8 mouse cellular contexts compared by ENCODE assay signal in the genomic region with DNA sequence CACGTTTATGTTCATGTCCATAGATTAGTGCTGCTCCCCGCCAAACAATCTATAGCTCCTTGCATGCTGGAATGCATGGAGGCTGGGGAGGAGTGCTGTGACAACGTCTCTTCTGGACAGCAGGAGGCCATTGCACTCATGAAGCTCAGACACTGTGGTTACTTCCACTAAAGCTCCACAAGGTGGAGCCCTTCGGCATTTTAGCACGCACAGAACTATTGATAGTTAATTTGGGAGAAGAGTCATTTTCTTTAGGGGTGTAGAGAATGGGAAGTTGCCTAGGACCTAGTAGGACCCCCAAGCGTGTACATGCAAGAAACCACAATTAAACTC. TPM values are rescaled to one million over a fixed set of nuclear protein-coding genes. Genes with fewer than 3 reads are reported as not detected.
DNase-seq lines count a peak whose midpoint lies in the region; ATAC-seq and TF ChIP-seq lines count a peak whose summit lies in the region.

No protein-coding gene starts in this region.

- H3K9me3 ChIP-seq in liver, embryonic 12.5 days (replicated peaks): no peaks in the 10 kb centered on the region
- no peaks in the 10 kb centered on the region for H3K9me3 ChIP-seq in embryonic facial prominence, embryonic 14.5 days (ENCODE audit: control insufficient read depth, low read length)
- no peaks in the 10 kb centered on the region for H3K9me3 ChIP-seq in hindbrain, embryonic 11.5 days (ENCODE audit: control insufficient read depth, low read length)
- no peaks in the 10 kb centered on the region for H3K9me3 ChIP-seq in limb, embryonic 10.5 days (replicated peaks)
- H3K9me3 ChIP-seq in neural tube, embryonic 11.5 days (ENCODE audit: control insufficient read depth, low read length): no peaks in the 10 kb centered on the region

- TF ChIP-seq POLR2A in liver, adult 2 months (IDR thresholded peaks at IDR 0.05; ENCODE audit: extremely low read depth, insufficient read depth, low read length): no peak

- H3K79me2 ChIP-seq in liver, adult 2 months (ENCODE audit: control insufficient read depth, insufficient read depth, low read length): no peaks in the 10 kb centered on the region

- TF ChIP-seq CTCF in liver, adult 2 months (IDR thresholded peaks at IDR 0.05; ENCODE audit: low read depth, low read length): peak; percentile 58

- no peak for ATAC-seq in liver, embryonic 12.5 days
- peak; percentile 67; the same call in 1 of the 2 replicates for ATAC-seq in embryonic facial prominence, embryonic 14.5 days (ENCODE audit: low read depth)
- peak; percentile 54; the same call in 1 of the 2 replicates for ATAC-seq in hindbrain, embryonic 11.5 days (ENCODE audit: low FRiP score)
- ATAC-seq in neural tube, embryonic 11.5 days (ENCODE audit: insufficient read depth, low FRiP score, low TSS enrichment): 0 out of 2 replicates have a peak, but pooled peaks have one; percentile 27

- WGBS in liver, adult 2 months: 2% methylated on average over 6 of the region's 6 CpGs
- WGBS in liver, embryonic 12.5 days (ENCODE audit: insufficient replicate concordance): 0% methylated on average over 6 of the region's 6 CpGs
- WGBS in embryonic facial prominence, embryonic 14.5 days: under 1% methylated on average over 6 of the region's 6 CpGs
- WGBS in hindbrain, embryonic 11.5 days: 2% methylated on average over 6 of the region's 6 CpGs
- 1% methylated on average over 6 of the region's 6 CpGs for WGBS in limb, embryonic 10.5 days
- 4% methylated on average over 6 of the region's 6 CpGs for WGBS in neural tube, embryonic 11.5 days

- no peak overlapping the region for H3K4me3 ChIP-seq in liver, adult 2 months (ENCODE audit: insufficient read depth, low read depth, low read length)
- H3K4me3 ChIP-seq in liver, embryonic 12.5 days: no peak overlapping the region
- no peak overlapping the region for H3K4me3 ChIP-seq in embryonic facial prominence, embryonic 14.5 days (ENCODE audit: low read depth, low read length)
- H3K4me3 ChIP-seq in hindbrain, embryonic 11.5 days (ENCODE audit: low read depth, low read length): no peak overlapping the region
- no peak overlapping the region for H3K4me3 ChIP-seq in limb, embryonic 10.5 days
- no peak overlapping the region for H3K4me3 ChIP-seq in neural tube, embryonic 11.5 days (ENCODE audit: low read depth, low read length)

- H3K4me2 ChIP-seq in liver, embryonic 12.5 days: no peak overlapping the region
- H3K4me2 ChIP-seq in embryonic facial prominence, embryonic 14.5 days (ENCODE audit: low read depth, low read length): peak overlapping the region; percentile 26; the same call in 1 of the 2 replicates
- no peak overlapping the region for H3K4me2 ChIP-seq in hindbrain, embryonic 11.5 days (replicated peaks; ENCODE audit: low read depth, low read length)
- no peak overlapping the region for H3K4me2 ChIP-seq in neural tube, embryonic 11.5 days (ENCODE audit: low read depth)

- peak; percentile 36 for DNase-seq in liver, adult 2 months (ENCODE audit: extremely low read depth, low read depth, low spot score)
- peak; percentile 85 for DNase-seq in ZHBTc4 (ENCODE audit: low read depth, low spot score)
- DNase-seq in embryonic facial prominence, embryonic 14.5 days (ENCODE audit: low spot score): peak; percentile 79
- DNase-seq in hindbrain, embryonic 11.5 days (ENCODE audit: low spot score): peak; percentile 78
- peak; percentile 56 for DNase-seq in limb, embryonic 10.5 days (ENCODE audit: low spot score)
- DNase-seq in neural tube, embryonic 11.5 days (ENCODE audit: low spot score): peak; percentile 64
- DNase-seq in urinary bladder, adult 18-20 months (ENCODE audit: low spot score in 2 of 2): no peak

- H3K9ac ChIP-seq in liver, adult 2 months (ENCODE audit: low read depth, low read length): no peak overlapping the region
- H3K9ac ChIP-seq in liver, embryonic 12.5 days: no peak overlapping the region
- H3K9ac ChIP-seq in embryonic facial prominence, embryonic 14.5 days (ENCODE audit: low read depth, low read length): no peak overlapping the region
- no peak overlapping the region for H3K9ac ChIP-seq in hindbrain, embryonic 11.5 days (ENCODE audit: low read depth, low read length)
- H3K9ac ChIP-seq in neural tube, embryonic 11.5 days (ENCODE audit: low read length): no peak overlapping the region

- no peak overlapping the region for H3K27ac ChIP-seq in liver, adult 2 months (replicated peaks; ENCODE audit: insufficient read depth, low read depth, low read length)
- H3K27ac ChIP-seq in liver, embryonic 12.5 days: no peak overlapping the region
- H3K27ac ChIP-seq in embryonic facial prominence, embryonic 14.5 days (replicated peaks; ENCODE audit: low read depth, low read length): no peak overlapping the region
- H3K27ac ChIP-seq in hindbrain, embryonic 11.5 days (ENCODE audit: low read depth, low read length): no peak overlapping the region
- H3K27ac ChIP-seq in limb, embryonic 10.5 days: no peak overlapping the region
- no peak overlapping the region for H3K27ac ChIP-seq in neural tube, embryonic 11.5 days (ENCODE audit: low read depth, low read length)

- H3K27me3 ChIP-seq in liver, adult 2 months (ENCODE audit: control insufficient read depth, insufficient read depth, low read length): no peaks in the 10 kb centered on the region; the same call in 1 of the 2 replicates
- peaks cover 24% of the 10 kb centered on the region for H3K27me3 ChIP-seq in liver, embryonic 12.5 days (replicated peaks)
- 0 out of 2 replicates have a peak, but pooled peaks cover 3% of the 10 kb centered on the region for H3K27me3 ChIP-seq in embryonic facial prominence, embryonic 14.5 days (replicated peaks; ENCODE audit: control insufficient read depth, insufficient read depth, low read length)
- H3K27me3 ChIP-seq in hindbrain, embryonic 11.5 days (ENCODE audit: control insufficient read depth, insufficient read depth, low read length): no peaks in the 10 kb centered on the region
- peaks cover 29% of the 10 kb centered on the region for H3K27me3 ChIP-seq in limb, embryonic 10.5 days (ENCODE audit: low read depth, poor library complexity, severe bottlenecking)
- no peaks in the 10 kb centered on the region for H3K27me3 ChIP-seq in neural tube, embryonic 11.5 days (ENCODE audit: control insufficient read depth, insufficient read depth, low read length)

- no peaks in the 10 kb centered on the region for H3K4me1 ChIP-seq in liver, adult 2 months (ENCODE audit: control insufficient read depth, insufficient read depth, low read length)
- no peaks in the 10 kb centered on the region for H3K4me1 ChIP-seq in liver, embryonic 12.5 days
- no peaks in the 10 kb centered on the region for H3K4me1 ChIP-seq in embryonic facial prominence, embryonic 14.5 days (ENCODE audit: control insufficient read depth, insufficient read depth, low read length)
- H3K4me1 ChIP-seq in hindbrain, embryonic 11.5 days (replicated peaks; ENCODE audit: control insufficient read depth, insufficient read depth, low read length): no peaks in the 10 kb centered on the region
- 0 out of 2 replicates have a peak, but pooled peaks cover 5% of the 10 kb centered on the region for H3K4me1 ChIP-seq in limb, embryonic 10.5 days
- no peaks in the 10 kb centered on the region for H3K4me1 ChIP-seq in neural tube, embryonic 11.5 days (ENCODE audit: control insufficient read depth, insufficient read depth, low read length)

- H3K36me3 ChIP-seq in liver, adult 2 months (ENCODE audit: control insufficient read depth, insufficient read depth, low read length): no peaks in the 10 kb centered on the region
- no peaks in the 10 kb centered on the region for H3K36me3 ChIP-seq in liver, embryonic 12.5 days
- H3K36me3 ChIP-seq in embryonic facial prominence, embryonic 14.5 days (ENCODE audit: control insufficient read depth, insufficient read depth, low read length): no peaks in the 10 kb centered on the region
- H3K36me3 ChIP-seq in hindbrain, embryonic 11.5 days (ENCODE audit: control insufficient read depth, insufficient read depth, low read length): no peaks in the 10 kb centered on the region
- H3K36me3 ChIP-seq in limb, embryonic 10.5 days: no peaks in the 10 kb centered on the region
- no peaks in the 10 kb centered on the region for H3K36me3 ChIP-seq in neural tube, embryonic 11.5 days (ENCODE audit: control insufficient read depth, insufficient read depth, low read length)

RNA-seq across cellular contexts. Expression of a gene that starts 10.4 kb away (rescaled TPM):
- 7.4 and 9.3 TPM in 2 replicates for total RNA-seq in liver, adult 2 months (2014; rRNA removed)
- polyA plus RNA-seq in liver, adult 2 months (2012; rRNA removed): 5.8 and 6.9 TPM in 2 replicates
- polyA plus RNA-seq in liver, embryonic 12.5 days (2016; fragmentation: Nextera tagmentation; extraction: Ambion mirVana): 11.7 and 13.4 TPM in 2 replicates
- 26.2 and 28.1 TPM in 2 replicates for polyA plus RNA-seq in embryonic facial prominence, embryonic 14.5 days (2014; fragmentation: Nextera tagmentation; extraction: Ambion mirVana)
- 30.8 and 32.0 TPM in 2 replicates for polyA plus RNA-seq in hindbrain, embryonic 11.5 days (2014; fragmentation: Nextera tagmentation; extraction: Ambion mirVana)
- 13.0 and 16.5 TPM in 2 replicates for polyA plus RNA-seq in limb, embryonic 10.5 days (2016; fragmentation: Nextera tagmentation; extraction: Ambion mirVana)
- 24.7 and 27.9 TPM in 2 replicates for polyA plus RNA-seq in neural tube, embryonic 11.5 days (2014; fragmentation: Nextera tagmentation; extraction: Ambion mirVana)

RNA-seq across cellular contexts. Expression of a gene that starts 46.8 kb away (rescaled TPM):
- 0.28 and 0.40 TPM in 2 replicates for total RNA-seq in liver, adult 2 months (2014; rRNA removed)
- polyA plus RNA-seq in liver, adult 2 months (2012; rRNA removed): 1.1 and 1.2 TPM in 2 replicates
- polyA plus RNA-seq in liver, embryonic 12.5 days (2016; fragmentation: Nextera tagmentation; extraction: Ambion mirVana): 5.7 and 6.7 TPM in 2 replicates
- 11.0 and 13.2 TPM in 2 replicates for polyA plus RNA-seq in embryonic facial prominence, embryonic 14.5 days (2014; fragmentation: Nextera tagmentation; extraction: Ambion mirVana)
- polyA plus RNA-seq in hindbrain, embryonic 11.5 days (2014; fragmentation: Nextera tagmentation; extraction: Ambion mirVana): 1.4 and 2.2 TPM in 2 replicates
- 0.43 and 1.3 TPM in 2 replicates for polyA plus RNA-seq in limb, embryonic 10.5 days (2016; fragmentation: Nextera tagmentation; extraction: Ambion mirVana)
- 0.66 and 1.8 TPM in 2 replicates for polyA plus RNA-seq in neural tube, embryonic 11.5 days (2014; fragmentation: Nextera tagmentation; extraction: Ambion mirVana)

Comparison
In these comparisons a context has a peak if more than half of its experiments do, and no peak if none do; other contexts are left out.
1. DNase-seq: peak in liver, adult 2 months (single experiment), ZHBTc4 (single experiment), embryonic facial prominence, embryonic 14.5 days (single experiment), hindbrain, embryonic 11.5 days (single experiment), limb, embryonic 10.5 days (single experiment) and neural tube, embryonic 11.5 days (single experiment); none in urinary bladder, adult 18-20 months (0 of 2).